Mouse (Mus musculus) C2C12 (cell line): Measurements from ENCODE around the gene H2-M10.2. TPM values are rescaled to one million over a fixed set of nuclear protein-coding genes. Genes with fewer than 3 reads are reported as not detected.
A peak's percentile ranks its signal among the peaks of the same experiment; 100 is the strongest.

Experiments
- H3K27me3 ChIP-seq: one replicate; pipeline ENCODE4 v1.6.1; 2011; ENCODE audit not compliant: control insufficient read depth, insufficient read depth, insufficient read length
- H3K36me3 ChIP-seq: one replicate; pipeline ENCODE4 v1.6.1; 2011; ENCODE audit not compliant: control insufficient read depth, insufficient read depth
- H3K4me3 ChIP-seq: one replicate; pipeline ENCODE4 v1.5.1; 2011; ENCODE audit warnings: mild to moderate bottlenecking, control low read depth; ENCODE audit not compliant: poor library complexity, insufficient read depth, severe bottlenecking
- H3K79me2 ChIP-seq: one replicate; pipeline ENCODE4 v1.6.1; 2011; ENCODE audit not compliant: control insufficient read depth, insufficient read depth
- H3K79me3 ChIP-seq: one replicate; pipeline ENCODE4 v1.6.1; 2011; ENCODE audit warnings: low read depth, control low read depth
- H3ac ChIP-seq: one replicate; pipeline ENCODE3; 2011; ENCODE audit warnings: low read depth; ENCODE audit not compliant: control insufficient read depth, insufficient read length
- CEBPB ChIP-seq: IDR thresholded peaks from one replicate; pipeline ENCODE4 v1.6.1; 2011; ENCODE audit warnings: low read depth, mild to moderate bottlenecking, control low read depth, moderate library complexity
- CTCF ChIP-seq: IDR thresholded peaks from one replicate; pipeline ENCODE4 v1.5.1; 2011; ENCODE audit not compliant: control insufficient read depth, insufficient read depth, insufficient read length
- FOSL1 ChIP-seq: IDR thresholded peaks from one replicate; pipeline ENCODE4 v1.8.0; 2011; ENCODE audit warnings: mild to moderate bottlenecking, low read length; ENCODE audit not compliant: poor library complexity, insufficient read depth, severe bottlenecking
- MAX ChIP-seq: IDR thresholded peaks from one replicate; pipeline ENCODE4 v1.6.1; 2011; ENCODE audit warnings: mild to moderate bottlenecking, control low read depth
- MYOD1 ChIP-seq: IDR thresholded peaks from one replicate; pipeline ENCODE4 v1.6.1; 2011; ENCODE audit warnings: low read depth; ENCODE audit not compliant: control insufficient read depth, insufficient read length
- MYOG ChIP-seq: IDR thresholded peaks from one replicate; pipeline ENCODE4 v1.6.1; 2011; ENCODE audit not compliant: control insufficient read depth, insufficient read length; ENCODE audit errors: extremely low read depth
- USF1 ChIP-seq: IDR thresholded peaks from one replicate; pipeline ENCODE4 v1.6.1; 2011; ENCODE audit warnings: low read depth, mild to moderate bottlenecking, control low read depth, moderate library complexity
- polyA plus RNA-seq: library from polyadenylated mRNA; unstranded; fragments of >200 nt; fragmentation: generic; extraction: Trizol; gene quantifications from one replicate; pipeline ENCODE4 v1.2.1, GENCODE M21; 2012; ENCODE audit warnings: missing spikeins

The H2-M10.2 gene
- polyA plus RNA-seq, 1 experiment = not detected

DNA sequence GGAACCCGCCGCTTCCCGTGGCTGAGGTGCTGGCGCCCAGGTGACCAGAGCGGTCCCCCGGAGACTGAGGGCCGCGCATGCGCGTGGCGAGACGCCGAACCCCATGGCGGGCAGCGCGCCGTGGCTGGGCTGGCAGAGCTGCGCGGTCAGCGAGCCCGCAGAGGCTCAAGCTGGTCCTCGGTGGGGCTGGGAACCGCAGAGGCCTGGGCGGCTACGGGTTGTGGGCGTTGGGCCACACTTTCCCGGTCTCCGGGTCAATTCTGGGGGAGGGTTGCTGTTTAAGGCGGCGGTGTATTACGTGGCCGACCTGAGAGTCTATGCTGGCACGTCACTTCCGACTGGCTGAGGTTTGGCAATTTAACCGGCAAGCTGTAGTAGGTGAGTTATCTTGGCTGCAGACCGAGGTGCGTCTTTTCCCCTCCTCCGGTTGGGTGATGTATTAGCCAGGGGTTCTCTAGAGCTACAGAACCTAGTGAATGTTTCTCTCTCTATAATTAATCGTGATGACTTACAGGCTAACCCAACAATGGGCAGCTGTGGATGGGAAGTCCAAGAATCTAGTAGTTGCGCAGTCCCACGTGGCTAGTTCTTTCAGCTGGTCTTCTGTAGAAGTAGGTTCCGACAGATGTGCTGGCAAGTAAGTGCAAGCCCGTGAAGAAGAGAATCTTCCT, 14.6 kb downstream of the H2-M10.2 start, which contains the start of gene Trim39:
Gene Trim39, minus strand, starts transcription at position 662 of the 671 bp plus-strand sequence.
- Histone ChIP-seq H3K27me3 (no peaks in the 10 kb centered on the region), H3K36me3 (peaks cover 59% of the 10 kb centered on the region), H3K79me3 (peaks cover 47% of the 10 kb centered on the region), H3K4me3 (peak within 1 kb of the TSS; percentile 80), H3ac (peak within 1 kb of the TSS; percentile 84), H3K79me2 (peaks cover 67% of the 10 kb centered on the region)
- TF ChIP-seq USF1 = no peak
- no peak for TF ChIP-seq MYOG
- TF ChIP-seq CTCF = no peak
- TF ChIP-seq MYOD1 = no peak
- no peak for TF ChIP-seq FOSL1
- no peak for TF ChIP-seq CEBPB
- TF ChIP-seq MAX = no peak

DNA sequence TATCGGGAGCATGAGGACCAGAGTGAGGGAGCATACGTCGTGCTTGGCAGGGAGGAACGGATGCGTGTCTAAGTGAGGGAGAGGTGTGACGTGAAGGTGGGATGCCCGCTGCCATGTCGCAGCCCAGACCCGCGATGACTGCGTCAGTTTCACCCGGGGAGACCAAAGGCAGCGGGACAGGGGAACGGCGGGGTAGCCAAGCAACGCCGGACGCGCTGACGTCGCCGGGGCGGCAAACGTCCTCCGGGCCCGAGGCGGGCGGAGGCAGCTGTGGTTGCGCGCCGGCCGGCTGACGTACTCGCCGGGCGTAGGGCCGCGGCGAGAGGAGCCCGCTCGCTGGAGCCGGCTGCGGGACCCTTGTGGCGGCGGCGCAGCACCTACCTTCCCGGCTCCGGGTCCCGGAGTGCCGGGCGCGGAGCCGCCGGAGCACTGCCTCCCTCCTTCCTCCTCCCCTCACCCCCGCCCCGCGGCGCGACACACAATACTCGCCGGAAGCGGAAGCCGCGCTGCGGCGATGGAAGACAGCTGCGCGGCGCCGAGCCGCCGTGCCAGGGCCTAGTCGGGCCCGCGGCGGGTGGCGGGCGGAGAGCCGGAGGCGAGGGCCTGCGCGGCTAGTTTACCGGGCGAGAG, 15.2 kb downstream of the H2-M10.2 start:
- peaks cover 40% of the 10 kb centered on the region for H3K79me3 ChIP-seq
- H3K4me3 ChIP-seq = peak overlapping the region; percentile 80
- peaks cover 61% of the 10 kb centered on the region for H3K79me2 ChIP-seq
- H3K36me3 ChIP-seq = peaks cover 59% of the 10 kb centered on the region
- H3ac ChIP-seq = peak overlapping the region; percentile 84
- TF ChIP-seq MYOD1 (peak; percentile 24), FOSL1 (no peak), MAX (peak; percentile 20)
- no peaks in the 10 kb centered on the region for H3K27me3 ChIP-seq

DNA sequence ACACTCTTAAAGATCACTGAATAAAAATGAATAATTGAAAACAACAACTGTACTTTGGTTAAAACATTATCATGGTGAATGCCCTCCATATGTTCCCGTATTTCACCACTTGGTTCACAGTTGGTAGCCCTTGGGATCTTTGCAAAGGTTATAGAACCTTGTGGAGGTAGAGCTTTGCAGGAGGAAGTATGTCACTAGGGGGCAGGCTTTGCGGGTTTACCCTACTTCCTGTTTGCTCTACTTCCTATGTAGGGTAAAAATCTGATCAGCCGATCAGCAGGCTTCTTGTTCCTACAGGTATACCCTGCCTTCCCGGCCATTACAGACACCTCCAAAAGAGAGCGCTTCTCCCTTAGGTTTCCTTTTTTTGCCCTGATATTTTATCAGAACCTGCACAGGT, 20.5 kb downstream of the H2-M10.2 start:
- H3K79me2 ChIP-seq = peaks cover 11% of the 10 kb centered on the region
- no peak overlapping the region for H3ac ChIP-seq
- H3K27me3 ChIP-seq = no peaks in the 10 kb centered on the region
- H3K4me3 ChIP-seq = no peak overlapping the region
- H3K79me3 ChIP-seq = no peaks in the 10 kb centered on the region
- TF ChIP-seq MYOD1 = no peak
- no peak for TF ChIP-seq MAX
- no peak for TF ChIP-seq MYOG
- no peak for TF ChIP-seq CEBPB
- no peak for TF ChIP-seq CTCF
- H3K36me3 ChIP-seq = peaks cover 66% of the 10 kb centered on the region

DNA sequence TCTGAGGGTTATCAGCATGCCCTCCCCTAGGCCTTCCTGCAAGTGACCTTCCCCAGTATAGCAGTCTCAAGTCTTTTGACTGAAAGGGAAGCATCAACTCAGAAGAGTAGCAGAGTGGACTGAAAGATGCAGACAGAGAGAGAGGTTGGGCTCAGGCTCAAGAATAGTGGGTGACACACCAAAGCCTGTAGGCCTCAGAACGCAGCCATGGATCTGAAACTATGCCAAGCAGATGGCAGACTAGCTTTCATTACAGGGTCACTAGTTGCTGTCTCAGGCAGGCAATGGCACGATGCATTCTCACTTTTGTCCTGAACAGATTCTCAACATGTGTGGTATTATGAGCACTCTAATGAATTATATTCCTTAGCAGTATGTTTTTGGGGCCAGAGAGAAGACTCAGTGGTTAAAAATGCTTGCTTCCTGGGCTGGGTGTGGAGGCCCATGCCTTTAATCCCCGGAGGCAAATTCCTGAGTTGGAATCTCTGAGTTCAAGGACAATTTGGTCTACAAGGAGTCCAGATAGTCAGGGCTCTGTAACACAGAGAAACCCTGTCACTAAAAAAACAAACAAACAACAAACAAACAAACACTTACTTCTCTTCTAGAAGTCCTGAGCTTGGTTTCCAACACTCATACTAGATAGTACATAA, 21.9 kb downstream of the H2-M10.2 start:
- H3K4me3 ChIP-seq = no peak overlapping the region
- no peak for TF ChIP-seq CTCF
- TF ChIP-seq USF1 = no peak
- TF ChIP-seq FOSL1 = no peak
- no peak for TF ChIP-seq MAX
- TF ChIP-seq CEBPB = no peak
- TF ChIP-seq MYOG = no peak
- TF ChIP-seq MYOD1 = no peak
- peaks cover 77% of the 10 kb centered on the region for H3K36me3 ChIP-seq
- no peak overlapping the region for H3ac ChIP-seq
- H3K79me3 ChIP-seq = no peaks in the 10 kb centered on the region
- H3K79me2 ChIP-seq = no peaks in the 10 kb centered on the region
- no peaks in the 10 kb centered on the region for H3K27me3 ChIP-seq

DNA sequence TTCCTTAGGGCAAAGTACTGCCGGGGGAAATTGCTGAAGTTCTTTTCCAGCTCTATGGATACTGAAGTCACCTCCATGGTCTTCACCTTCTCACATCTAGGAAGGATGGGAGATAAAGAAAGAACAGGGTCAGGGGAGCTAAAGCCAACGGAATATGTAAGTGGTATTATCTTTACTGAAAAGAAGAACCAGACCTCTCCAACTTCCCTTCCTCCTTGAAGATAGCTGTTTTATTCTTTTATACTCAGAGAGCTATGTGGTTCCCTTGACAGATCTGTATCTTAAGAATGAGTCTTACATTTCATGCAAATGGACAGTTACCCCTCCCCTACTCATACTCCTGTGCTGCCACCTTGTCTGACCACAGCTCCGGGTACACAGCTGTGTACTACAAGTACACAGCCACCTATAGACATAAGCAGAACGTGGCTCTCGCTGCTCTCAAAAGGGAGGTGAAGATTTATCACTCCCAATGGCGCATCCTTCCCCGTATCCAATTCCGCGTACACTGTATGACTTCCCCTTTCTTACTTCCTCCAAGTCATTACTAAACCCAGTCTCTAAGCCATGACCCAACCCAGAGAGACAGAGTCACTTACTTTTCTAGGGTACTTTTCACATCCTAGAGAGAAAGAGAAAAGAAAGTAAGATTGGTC, 24.7 kb downstream of the H2-M10.2 start:
- TF ChIP-seq FOSL1 = no peak
- no peak for TF ChIP-seq CTCF
- TF ChIP-seq MYOG = no peak
- no peak for TF ChIP-seq CEBPB
- Histone ChIP-seq H3K36me3 (peaks cover 61% of the 10 kb centered on the region), H3K27me3 (no peaks in the 10 kb centered on the region), H3ac (no peak overlapping the region), H3K4me3 (no peak overlapping the region), H3K79me2 (no peaks in the 10 kb centered on the region), H3K79me3 (no peaks in the 10 kb centered on the region)
